Mouse (Mus musculus) thymus, adult 2 months (tissue): ENCODE measurements around the gene Gm26741. TPM values are rescaled to one million over a fixed set of nuclear protein-coding genes. Genes with fewer than 3 reads are reported as not detected.

Experiments
- DNase-seq: peaks from one replicate; pipeline ENCODE4 v3.0.0; 2021
- H3K27ac ChIP-seq: fragments of 200-500 bp; 2 replicates; pipeline ENCODE4 v1.5.1; 2012; ENCODE audit warnings: low read length, control low read depth; ENCODE audit not compliant: control insufficient read depth, insufficient read depth
- H3K27me3 ChIP-seq: fragments of 200-500 bp; 2 replicates; pipeline ENCODE4 v1.6.1; 2012; ENCODE audit warnings: mild to moderate bottlenecking, low read length, moderate library complexity, mixed read lengths; ENCODE audit not compliant: control insufficient read depth, insufficient read depth
- H3K36me3 ChIP-seq: fragments of 200-500 bp; 2 replicates; pipeline ENCODE4 v1.6.1; 2012; ENCODE audit warnings: mild to moderate bottlenecking, low read length, moderate library complexity; ENCODE audit not compliant: control insufficient read depth, insufficient read depth
- H3K4me1 ChIP-seq: fragments of 200-500 bp; replicated peaks from 2 replicates; pipeline ENCODE4 v1.6.1; 2012; ENCODE audit warnings: low read length; ENCODE audit not compliant: control insufficient read depth, insufficient read depth
- H3K4me3 ChIP-seq: fragments of 200-500 bp; 2 replicates; pipeline ENCODE4 v1.5.1; 2012; ENCODE audit warnings: mild to moderate bottlenecking, low read length, control low read depth, moderate library complexity; ENCODE audit not compliant: control insufficient read depth, insufficient read depth
- CTCF ChIP-seq: fragments of 200-500 bp; IDR thresholded peaks from 2 replicates; pipeline ENCODE4 v1.5.1; 2012; ENCODE audit warnings: mild to moderate bottlenecking, control low read depth, low read length, moderate library complexity, borderline replicate concordance; ENCODE audit not compliant: control insufficient read depth, poor library complexity, insufficient read depth; ENCODE audit errors: extremely low read depth
- POLR2A ChIP-seq: fragments of 200-500 bp; IDR thresholded peaks from 2 replicates; pipeline ENCODE4 v1.6.1; 2012; ENCODE audit warnings: mild to moderate bottlenecking, low read length, control low read depth, moderate library complexity; ENCODE audit not compliant: control insufficient read depth, poor library complexity, insufficient read depth; ENCODE audit errors: extremely low read depth
- WGBS: fragments of 180-500 bp; shearing (Covaris S2); methylation state at CpG from one replicate; pipeline ENCODE4 v1.1.7; 2018; 5-methylcytosine and 5-hydroxymethylcytosine counted together
- polyA plus RNA-seq: library from polyadenylated mRNA; depleted of rRNA; stranded (reverse); fragments of >200 nt; gene quantifications from 2 replicates; pipeline ENCODE4 v1.2.3, GENCODE M21; 2012

Gm26741 gene
- polyA plus RNA-seq, 1 experiment, result not detected

GRCm38 (mm10) chr10:52360241-52360735 is 1.7 kb downstream of the Gm26741 start:
- Histone ChIP-seq H3K27me3 (no peaks in the 10 kb centered on the region), H3K4me1 (no peaks in the 10 kb centered on the region), H3K4me3 (no peak overlapping the region), H3K36me3 (no peaks in the 10 kb centered on the region), H3K27ac (no peak overlapping the region)
- TF ChIP-seq POLR2A (no peak), CTCF (no peak)
- no peak for DNase-seq
- WGBS, result 98% methylated on average over 4 of the region's 4 CpGs

DNA sequence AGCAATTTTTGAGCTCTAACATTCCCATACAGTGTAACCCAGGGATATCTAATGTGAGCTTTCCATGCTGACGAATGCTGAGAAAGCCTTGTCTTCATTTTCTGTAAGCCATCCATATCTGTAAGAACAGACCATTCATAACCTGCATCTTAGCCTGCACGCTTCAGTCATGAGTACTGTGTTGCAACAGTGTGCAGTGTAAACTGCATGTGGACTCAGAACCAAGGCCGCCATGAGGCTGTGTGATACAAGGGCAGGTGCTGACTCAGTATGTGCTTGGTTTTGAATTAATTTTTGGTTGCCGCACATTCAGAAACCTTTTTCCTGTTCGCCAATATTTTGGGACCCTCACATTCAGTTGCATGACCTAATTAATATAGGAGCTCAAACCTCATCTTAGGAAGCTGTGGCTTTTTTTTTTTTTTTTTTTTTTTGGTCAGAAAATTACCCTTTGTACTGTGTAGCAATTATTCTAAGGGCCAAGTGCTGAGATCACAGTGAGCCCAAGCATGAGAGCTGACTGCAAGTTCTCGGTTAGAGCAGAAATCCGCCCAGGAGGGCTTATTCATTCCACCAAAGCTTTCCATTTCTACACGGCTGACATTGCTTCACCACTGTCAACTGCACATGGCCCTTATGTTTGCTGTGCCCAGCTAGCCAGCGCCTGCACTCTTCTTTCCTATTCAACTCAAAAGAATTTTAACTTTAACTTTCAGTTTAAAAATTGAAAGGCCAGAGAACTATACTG is 2.5 kb downstream of the Gm26741 start:
- WGBS, result 95% methylated on average over 9 of the region's 9 CpGs
- Histone ChIP-seq H3K4me1 (no peaks in the 10 kb centered on the region), H3K27me3 (no peaks in the 10 kb centered on the region), H3K4me3 (no peak overlapping the region), H3K27ac (no peak overlapping the region), H3K36me3 (no peaks in the 10 kb centered on the region)
- TF ChIP-seq CTCF (no peak), POLR2A (no peak)
- DNase-seq, result no peak

DNA sequence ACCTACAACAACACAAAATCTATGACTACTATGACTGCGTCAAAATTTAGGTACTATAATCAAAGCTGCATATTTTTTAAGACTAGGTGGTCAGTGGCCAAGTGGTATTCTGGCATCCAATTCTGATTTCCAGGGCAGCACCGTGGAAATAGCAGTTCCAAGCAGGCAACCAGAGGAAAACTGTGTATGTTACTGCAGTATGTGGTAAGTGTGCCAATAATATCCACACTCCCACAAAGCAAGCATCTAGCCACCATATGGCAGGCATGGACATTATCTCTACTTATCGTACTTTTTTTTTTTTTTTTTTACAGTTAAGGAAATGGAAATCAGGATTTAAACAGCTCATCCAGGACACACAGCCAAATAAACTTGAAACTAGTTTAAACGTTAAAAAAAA is 9.8 kb downstream of the Gm26741 start:
- Histone ChIP-seq H3K36me3 (no peaks in the 10 kb centered on the region), H3K27ac (no peak overlapping the region), H3K27me3 (no peaks in the 10 kb centered on the region), H3K4me1 (no peaks in the 10 kb centered on the region), H3K4me3 (no peak overlapping the region)
- 98% methylated on average over 4 of the region's 4 CpGs for WGBS
- DNase-seq, result no peak
- TF ChIP-seq POLR2A, result no peak
- TF ChIP-seq CTCF, result no peak

DNA sequence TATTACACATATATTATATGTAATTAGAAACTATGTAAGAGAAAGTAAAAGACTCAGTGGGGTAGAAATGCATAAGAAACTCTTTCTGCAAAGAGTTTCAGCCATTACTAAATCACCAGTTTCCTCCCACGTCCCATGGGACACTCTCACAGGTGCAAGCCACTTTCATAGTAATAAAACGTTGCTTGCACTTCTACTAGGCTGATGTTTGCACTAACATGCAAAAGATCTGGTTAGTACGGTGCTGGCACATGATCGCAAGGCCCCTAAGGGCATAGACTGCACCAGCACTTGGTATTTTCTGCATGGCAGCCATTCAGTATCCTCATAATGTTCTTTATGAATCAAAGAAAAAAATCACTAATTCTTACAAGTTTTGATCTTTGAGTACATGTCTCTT is 15.3 kb downstream of the Gm26741 start:
- TF ChIP-seq CTCF (no peak), POLR2A (no peak)
- no peak for DNase-seq
- no peaks in the 10 kb centered on the region for H3K4me1 ChIP-seq
- no peak overlapping the region for H3K27ac ChIP-seq
- WGBS, result 94% methylated on average over 4 of the region's 4 CpGs
- H3K36me3 ChIP-seq, result no peaks in the 10 kb centered on the region
- no peaks in the 10 kb centered on the region for H3K27me3 ChIP-seq
- H3K4me3 ChIP-seq, result no peak overlapping the region

GRCm38 (mm10) chr10:52374651-52375050 is 16.1 kb downstream of the Gm26741 start:
- H3K27ac ChIP-seq, result no peak overlapping the region
- no peaks in the 10 kb centered on the region for H3K27me3 ChIP-seq
- no peaks in the 10 kb centered on the region for H3K36me3 ChIP-seq
- TF ChIP-seq CTCF (no peak), POLR2A (no peak)
- no peak overlapping the region for H3K4me3 ChIP-seq
- H3K4me1 ChIP-seq, result no peaks in the 10 kb centered on the region
- DNase-seq, result no peak

- no peak for TF ChIP-seq POLR2A
- no peak for TF ChIP-seq CTCF
- Histone ChIP-seq H3K27me3 (no peaks in the 10 kb centered on the region), H3K36me3 (no peaks in the 10 kb centered on the region), H3K27ac (no peak overlapping the region), H3K4me1 (peaks cover 3% of the 10 kb centered on the region), H3K4me3 (no peak overlapping the region)
- DNase-seq, result no peak
- 38% methylated on average over 2 of the region's 2 CpGs for WGBS
Measured at GRCm38 (mm10) chr10:52376422-52376821, 17.9 kb downstream of the Gm26741 start.

DNA sequence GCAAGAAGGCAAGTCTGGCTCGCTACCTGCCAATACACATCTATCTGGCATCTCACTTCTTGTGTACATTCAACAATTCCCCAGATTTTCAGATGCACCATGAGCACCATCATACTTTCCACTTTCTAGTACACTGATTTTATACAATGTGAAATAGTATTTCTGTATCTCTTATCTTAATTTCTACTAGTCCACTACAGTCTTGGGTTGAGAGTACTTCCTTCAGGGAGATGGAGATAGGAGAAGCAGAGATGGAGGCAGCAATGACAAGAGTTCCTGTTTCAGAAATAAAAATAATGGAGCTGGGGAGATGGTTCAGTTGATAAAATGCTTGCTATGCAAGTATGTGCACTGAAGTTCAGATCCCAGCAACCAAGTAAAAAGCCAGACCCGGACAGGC is 19.2 kb downstream of the Gm26741 start:
- no peak for DNase-seq
- H3K27ac ChIP-seq, result no peak overlapping the region
- WGBS, result 98% methylated on average over 2 of the region's 2 CpGs
- no peaks in the 10 kb centered on the region for H3K27me3 ChIP-seq
- H3K36me3 ChIP-seq, result no peaks in the 10 kb centered on the region
- no peak for TF ChIP-seq CTCF
- TF ChIP-seq POLR2A, result no peak
- H3K4me1 ChIP-seq, result peaks cover 3% of the 10 kb centered on the region
- no peak overlapping the region for H3K4me3 ChIP-seq
